Mouse (Mus musculus): Measurements from ENCODE around the gene Stat1. TPM values are rescaled to one million over a fixed set of nuclear protein-coding genes. Genes with fewer than 3 reads are reported as not detected.

Stat1 gene
- polyA plus RNA-seq (2012; fragmentation: generic; extraction: Trizol) = 8.1 TPM

DNA sequence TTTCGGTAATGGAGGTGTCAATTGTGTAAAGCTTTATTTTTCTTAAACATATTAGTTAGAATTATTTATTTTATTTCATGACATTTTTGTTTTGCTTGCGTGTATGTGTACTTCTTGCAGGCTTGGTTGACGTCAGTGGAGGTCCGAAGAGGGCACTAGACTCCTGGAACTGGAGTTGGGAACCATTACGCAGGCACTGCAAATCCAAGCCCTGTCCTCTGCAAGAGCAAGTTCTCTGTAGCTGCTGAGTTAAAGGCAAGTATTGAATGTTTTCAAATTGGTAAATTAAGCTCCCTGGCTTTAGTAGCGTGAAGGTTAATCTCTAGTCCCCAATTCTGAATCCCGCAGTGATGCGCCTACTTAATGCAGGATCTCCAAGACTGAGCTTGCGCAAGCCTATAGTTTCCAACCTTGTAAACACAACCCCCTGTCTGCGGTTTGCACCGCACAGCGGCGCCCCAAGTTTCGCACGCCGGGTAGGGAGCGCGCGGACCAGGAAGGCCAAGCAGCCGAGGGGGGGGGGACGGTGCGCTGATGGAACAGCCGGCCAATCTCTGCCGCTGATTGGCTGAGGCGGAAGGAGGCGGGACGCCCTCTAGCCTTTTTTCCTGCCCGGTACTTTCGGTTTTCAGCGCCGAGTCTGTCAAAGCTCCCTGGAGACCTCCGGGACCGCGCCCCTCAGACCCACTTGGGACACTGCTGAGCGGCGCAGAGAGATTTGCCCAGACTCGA lies at the start of gene Stat1:
Stat1 (plus strand) TSS at position 581 of the 732 bp plus-strand sequence.
- H3K4me3 ChIP-seq = peak within 1 kb of the TSS; percentile 87
- H3K4me2 ChIP-seq (ENCODE audit: low read depth) = peak within 1 kb of the TSS; percentile 93
- peak; percentile 82 for TF ChIP-seq E2F4 (IDR thresholded peaks at IDR 0.05; ENCODE audit: insufficient read depth)
- TF ChIP-seq SRF (IDR thresholded peaks at IDR 0.05; ENCODE audit: control insufficient read depth, insufficient read length, low read depth) = no peak
- TF ChIP-seq MYOD1 (IDR thresholded peaks at IDR 0.05; ENCODE audit: control insufficient read depth in 1 of 3, insufficient read length in 2 of 3, low read depth in 2 of 3) = peak in 1 of 3 experiments; percentile 31
- no peak for TF ChIP-seq REST (IDR thresholded peaks at IDR 0.05; ENCODE audit: insufficient read depth, insufficient read length)
- TF ChIP-seq MYOG (IDR thresholded peaks at IDR 0.05; ENCODE audit: control insufficient read depth in 1 of 3, insufficient read depth in 1 of 3, insufficient read length in 2 of 3, low read depth in 2 of 3) = peak in 2 of 3 experiments; percentile 4 to 40
- no peak for TF ChIP-seq TCF3 (IDR thresholded peaks at IDR 0.05; ENCODE audit: insufficient read length, low read depth)
- peak; percentile 53 for TF ChIP-seq CEBPB (IDR thresholded peaks at IDR 0.05; ENCODE audit: insufficient read depth, poor library complexity, severe bottlenecking)
- TF ChIP-seq POLR2A (IDR thresholded peaks at IDR 0.05; ENCODE audit: insufficient read length, low read depth) = peak; percentile 55
- no peak for TF ChIP-seq TCF12 (IDR thresholded peaks at IDR 0.05; ENCODE audit: insufficient read depth, poor library complexity, severe bottlenecking)
- TF ChIP-seq MAX (IDR thresholded peaks at IDR 0.05; ENCODE audit: low read depth) = no peak
- TF ChIP-seq USF1 (IDR thresholded peaks at IDR 0.05; ENCODE audit: low read depth) = no peak
- peak; percentile 23 for TF ChIP-seq POLR2AphosphoS2 (IDR thresholded peaks at IDR 0.05; ENCODE audit: insufficient read length, low read depth)
- no peaks in the 10 kb centered on the region for H3K36me3 ChIP-seq (ENCODE audit: control insufficient read depth, insufficient read depth)
- peak within 1 kb of the TSS; percentile 4 for H3ac ChIP-seq (ENCODE audit: control insufficient read depth, insufficient read length)
- no peaks in the 10 kb centered on the region for H3K27me3 ChIP-seq (ENCODE audit: control insufficient read depth, insufficient read depth, insufficient read length)
- H3K79me2 ChIP-seq (ENCODE audit: control insufficient read depth, insufficient read depth) = no peaks in the 10 kb centered on the region

DNA sequence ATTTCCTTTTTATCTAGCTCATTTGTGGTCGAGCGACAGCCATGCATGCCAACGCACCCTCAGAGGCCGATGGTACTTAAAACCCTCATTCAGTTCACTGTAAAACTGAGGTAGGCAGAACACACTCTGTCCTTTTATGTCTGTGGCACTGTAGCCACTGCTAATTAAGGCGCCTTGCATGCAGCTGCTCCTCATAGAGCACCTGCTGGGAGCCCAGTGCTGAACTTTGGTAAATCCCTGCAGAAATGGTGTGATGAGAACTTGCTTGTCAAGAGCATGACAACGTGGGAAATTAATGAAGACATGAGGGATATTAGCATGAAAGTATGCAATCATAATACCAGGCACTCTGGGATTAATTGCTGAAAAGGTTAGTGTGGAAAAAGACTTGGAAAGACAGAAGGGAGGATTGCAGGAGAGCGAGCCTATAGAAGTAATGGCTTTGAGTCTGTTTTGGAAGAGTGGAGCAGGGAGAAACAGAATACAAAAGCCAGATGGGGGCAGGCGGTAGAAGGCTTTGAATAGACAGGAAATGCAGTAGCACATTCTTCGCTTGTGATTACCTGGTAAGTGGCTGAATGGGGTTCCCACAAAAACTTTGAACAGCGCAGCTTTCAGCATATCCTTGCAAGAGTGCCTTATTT lies 39.4 kb upstream of the Stat1 start:
- Histone ChIP-seq H3K79me2 (ENCODE audit: control insufficient read depth, insufficient read depth) (no peaks in the 10 kb centered on the region), H3K36me3 (ENCODE audit: control insufficient read depth, insufficient read depth) (no peaks in the 10 kb centered on the region), H3K27me3 (ENCODE audit: control insufficient read depth, insufficient read depth, insufficient read length) (peaks cover 11% of the 10 kb centered on the region), H3K4me3 (no peak overlapping the region), H3K4me2 (ENCODE audit: low read depth) (no peak overlapping the region), H3ac (ENCODE audit: control insufficient read depth, insufficient read length) (no peak overlapping the region)
- TF ChIP-seq MYOD1 (IDR thresholded peaks at IDR 0.05; ENCODE audit: control insufficient read depth in 1 of 3, insufficient read length in 2 of 3, low read depth in 2 of 3) (no peak), E2F4 (IDR thresholded peaks at IDR 0.05; ENCODE audit: insufficient read depth) (no peak), POLR2AphosphoS2 (IDR thresholded peaks at IDR 0.05; ENCODE audit: insufficient read length, low read depth) (no peak), MAX (IDR thresholded peaks at IDR 0.05; ENCODE audit: low read depth) (no peak), MYOG (IDR thresholded peaks at IDR 0.05; ENCODE audit: control insufficient read depth in 1 of 3, insufficient read depth in 1 of 3, insufficient read length in 2 of 3, low read depth in 2 of 3) (no peak), REST (IDR thresholded peaks at IDR 0.05; ENCODE audit: insufficient read depth, insufficient read length) (no peak), TCF12 (IDR thresholded peaks at IDR 0.05; ENCODE audit: insufficient read depth, poor library complexity, severe bottlenecking) (no peak), TCF3 (IDR thresholded peaks at IDR 0.05; ENCODE audit: insufficient read length, low read depth) (no peak), CEBPB (IDR thresholded peaks at IDR 0.05; ENCODE audit: insufficient read depth, poor library complexity, severe bottlenecking) (no peak), POLR2A (IDR thresholded peaks at IDR 0.05; ENCODE audit: insufficient read length, low read depth) (no peak), SRF (IDR thresholded peaks at IDR 0.05; ENCODE audit: control insufficient read depth, insufficient read length, low read depth) (no peak), USF1 (IDR thresholded peaks at IDR 0.05; ENCODE audit: low read depth) (no peak)

DNA sequence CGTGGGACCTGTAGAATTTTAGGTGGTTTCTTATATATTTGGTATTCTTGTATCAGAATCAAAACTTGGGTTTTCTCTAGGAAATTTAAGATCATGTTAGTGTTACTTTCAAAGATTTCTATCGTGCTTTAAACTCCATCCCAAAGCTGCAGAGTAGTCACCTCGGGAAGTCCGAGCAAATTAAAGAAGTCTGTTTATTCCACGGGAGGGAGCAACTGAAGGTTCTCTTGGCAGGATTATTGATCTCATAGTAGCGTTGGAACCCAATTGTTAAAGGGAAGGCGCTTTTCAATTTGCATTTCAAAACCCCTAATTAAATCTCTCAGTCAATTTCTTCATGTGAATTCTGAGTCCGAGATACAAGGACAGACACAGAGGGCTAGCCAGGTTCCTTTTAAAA lies 38.9 kb upstream of the Stat1 start:
- no peak overlapping the region for H3K4me3 ChIP-seq
- no peak overlapping the region for H3ac ChIP-seq (ENCODE audit: control insufficient read depth, insufficient read length)
- no peak overlapping the region for H3K4me2 ChIP-seq (ENCODE audit: low read depth)
- TF ChIP-seq TCF12 (IDR thresholded peaks at IDR 0.05; ENCODE audit: insufficient read depth, poor library complexity, severe bottlenecking) = no peak
- no peak for TF ChIP-seq SRF (IDR thresholded peaks at IDR 0.05; ENCODE audit: control insufficient read depth, insufficient read length, low read depth)
- TF ChIP-seq CEBPB (IDR thresholded peaks at IDR 0.05; ENCODE audit: insufficient read depth, poor library complexity, severe bottlenecking) = no peak
- no peak for TF ChIP-seq POLR2A (IDR thresholded peaks at IDR 0.05; ENCODE audit: insufficient read length, low read depth)
- TF ChIP-seq USF1 (IDR thresholded peaks at IDR 0.05; ENCODE audit: low read depth) = no peak
- TF ChIP-seq E2F4 (IDR thresholded peaks at IDR 0.05; ENCODE audit: insufficient read depth) = no peak
- TF ChIP-seq TCF3 (IDR thresholded peaks at IDR 0.05; ENCODE audit: insufficient read length, low read depth) = no peak
- TF ChIP-seq MYOG (IDR thresholded peaks at IDR 0.05; ENCODE audit: control insufficient read depth in 1 of 3, insufficient read depth in 1 of 3, insufficient read length in 2 of 3, low read depth in 2 of 3) = no peak
- no peak for TF ChIP-seq REST (IDR thresholded peaks at IDR 0.05; ENCODE audit: insufficient read depth, insufficient read length)
- H3K27me3 ChIP-seq (ENCODE audit: control insufficient read depth, insufficient read depth, insufficient read length) = peaks cover 11% of the 10 kb centered on the region
- H3K36me3 ChIP-seq (ENCODE audit: control insufficient read depth, insufficient read depth) = no peaks in the 10 kb centered on the region
- H3K79me2 ChIP-seq (ENCODE audit: control insufficient read depth, insufficient read depth) = no peaks in the 10 kb centered on the region

DNA sequence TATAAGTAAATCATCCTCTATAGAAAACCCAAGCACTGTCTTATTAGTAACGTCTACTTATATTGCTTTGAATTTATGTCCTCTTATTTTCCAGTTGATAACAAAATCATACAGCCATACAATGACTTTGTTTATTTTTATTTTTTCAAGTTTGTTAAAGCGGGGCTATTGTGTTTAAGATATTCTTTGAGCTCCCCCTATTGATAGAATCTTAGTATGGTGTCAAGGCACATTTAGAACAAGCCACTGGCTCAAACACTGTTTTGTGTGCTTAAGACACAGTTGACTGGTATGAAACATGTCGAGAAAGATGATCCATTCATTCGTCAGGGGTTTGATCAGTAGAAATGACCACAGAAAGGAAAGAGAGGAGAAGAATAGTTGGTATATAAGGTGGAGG lies 33.0 kb upstream of the Stat1 start:
- H3K4me3 ChIP-seq = no peak overlapping the region
- H3K79me2 ChIP-seq (ENCODE audit: control insufficient read depth, insufficient read depth) = no peaks in the 10 kb centered on the region
- no peaks in the 10 kb centered on the region for H3K27me3 ChIP-seq (ENCODE audit: control insufficient read depth, insufficient read depth, insufficient read length)
- H3ac ChIP-seq (ENCODE audit: control insufficient read depth, insufficient read length) = no peak overlapping the region
- TF ChIP-seq POLR2A (IDR thresholded peaks at IDR 0.05; ENCODE audit: insufficient read length, low read depth) (no peak), MAX (IDR thresholded peaks at IDR 0.05; ENCODE audit: low read depth) (no peak), TCF12 (IDR thresholded peaks at IDR 0.05; ENCODE audit: insufficient read depth, poor library complexity, severe bottlenecking) (no peak), CEBPB (IDR thresholded peaks at IDR 0.05; ENCODE audit: insufficient read depth, poor library complexity, severe bottlenecking) (no peak), E2F4 (IDR thresholded peaks at IDR 0.05; ENCODE audit: insufficient read depth) (no peak), USF1 (IDR thresholded peaks at IDR 0.05; ENCODE audit: low read depth) (no peak), MYOG (IDR thresholded peaks at IDR 0.05; ENCODE audit: control insufficient read depth in 1 of 3, insufficient read depth in 1 of 3, insufficient read length in 2 of 3, low read depth in 2 of 3) (no peak), MYOD1 (IDR thresholded peaks at IDR 0.05; ENCODE audit: control insufficient read depth in 1 of 3, insufficient read length in 2 of 3, low read depth in 2 of 3) (no peak)
- H3K4me2 ChIP-seq (ENCODE audit: low read depth) = no peak overlapping the region
- no peaks in the 10 kb centered on the region for H3K36me3 ChIP-seq (ENCODE audit: control insufficient read depth, insufficient read depth)

Data from myocyte (in vitro differentiated cells).